Mouse (Mus musculus): Measurements from ENCODE around the gene Btbd3.

DNA sequence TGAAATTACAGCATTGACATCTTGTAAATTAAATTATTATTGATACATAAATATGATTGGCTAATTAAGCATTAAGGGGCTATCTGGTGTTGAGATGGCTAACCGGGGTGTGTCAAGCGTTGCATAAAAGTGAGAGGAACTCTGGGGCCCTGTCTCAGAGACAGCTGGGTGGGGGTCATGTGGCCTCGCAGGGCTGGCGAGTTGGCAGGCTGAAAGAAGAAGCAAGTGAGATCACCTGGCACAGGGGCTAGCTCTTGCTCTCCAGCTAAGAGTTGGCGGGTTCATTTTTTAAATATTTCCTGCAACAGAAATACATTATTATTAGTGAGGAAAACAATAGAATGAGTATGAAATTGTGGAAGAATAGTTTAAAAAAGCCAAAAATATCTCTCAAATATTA is 118.2 kb downstream of the Btbd3 start:
- TF ChIP-seq CTCF (IDR thresholded peaks at IDR 0.05; ENCODE audit: insufficient read depth, low read length) (no peak), POLR2A (IDR thresholded peaks at IDR 0.05; ENCODE audit: borderline replicate concordance, extremely low read depth, low read depth, low read length) (no peak)
